Mouse (Mus musculus) ES-CJ7 (cell line): ENCODE data around the gene Ccnjl.

ENCODE experiments used
- DNase-seq: peaks from one replicate; pipeline ENCODE4 v3.0.0; 2011; ENCODE audit warnings: low read depth, low spot score

The Ccnjl gene

DNA sequence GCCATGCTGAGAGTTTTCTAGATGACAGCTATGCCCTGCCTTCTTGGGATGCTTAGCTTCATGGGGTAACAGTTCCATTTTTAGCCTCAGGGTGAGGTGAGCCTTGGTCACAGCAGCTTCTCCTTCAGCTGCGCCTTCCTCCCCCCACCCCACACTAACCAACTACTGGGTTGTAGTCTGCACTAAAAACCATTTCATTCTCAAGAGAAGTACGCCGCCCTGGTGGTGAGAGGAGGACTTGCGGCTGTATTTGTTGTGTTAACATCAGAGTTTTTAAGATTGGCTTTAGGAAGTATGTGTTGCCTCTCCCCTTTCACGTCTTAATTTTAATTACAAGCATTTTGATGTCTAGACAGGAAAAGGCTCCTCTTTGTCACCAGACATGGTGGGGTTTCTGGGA, 39.7 kb downstream of the Ccnjl start:
- peak; percentile 66 for DNase-seq

DNA sequence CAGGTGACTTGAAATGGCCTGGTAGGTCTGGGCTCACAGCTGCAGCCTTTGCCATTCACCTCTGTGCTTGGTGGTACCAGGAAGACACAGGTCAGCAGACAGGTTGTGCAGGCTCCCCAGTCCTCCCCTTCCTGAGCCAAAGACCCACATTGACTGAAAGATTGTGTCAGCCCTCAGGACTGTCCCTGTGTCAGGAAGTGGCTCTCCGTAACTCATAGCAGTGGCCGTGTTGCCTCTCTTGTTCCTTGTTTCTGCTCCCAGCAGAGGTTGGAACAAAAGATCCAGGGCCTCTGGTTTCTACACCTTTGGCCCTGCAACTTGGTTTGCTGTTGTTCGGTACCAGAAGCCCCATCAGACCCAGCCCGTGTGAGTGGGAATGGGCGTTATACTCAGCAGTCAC, 40.6 kb downstream of the Ccnjl start:
- no peak for DNase-seq

DNA sequence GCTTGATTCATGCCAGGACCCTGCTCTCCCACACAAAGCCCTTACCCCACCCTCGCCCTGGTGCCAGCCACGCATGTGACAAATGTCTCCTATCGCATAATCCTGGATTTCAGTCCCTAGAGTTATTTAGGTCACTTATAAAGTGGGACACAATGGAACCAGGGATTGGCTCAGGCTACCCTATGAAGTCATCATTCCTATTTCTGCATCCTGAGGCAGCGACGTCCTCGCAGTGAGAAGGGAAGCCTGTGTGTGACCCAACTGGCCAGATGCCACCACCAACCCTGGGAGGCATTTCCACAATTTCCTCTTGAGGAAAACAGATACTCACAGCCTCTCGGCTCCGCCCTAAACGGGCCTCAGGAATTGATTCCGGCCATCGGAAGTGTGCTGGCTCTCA, 41.0 kb downstream of the Ccnjl start:
- DNase-seq: no peak

GRCm38 (mm10) chr11:43575061-43575375, 46.4 kb downstream of the Ccnjl start:
- DNase-seq: no peak

DNA sequence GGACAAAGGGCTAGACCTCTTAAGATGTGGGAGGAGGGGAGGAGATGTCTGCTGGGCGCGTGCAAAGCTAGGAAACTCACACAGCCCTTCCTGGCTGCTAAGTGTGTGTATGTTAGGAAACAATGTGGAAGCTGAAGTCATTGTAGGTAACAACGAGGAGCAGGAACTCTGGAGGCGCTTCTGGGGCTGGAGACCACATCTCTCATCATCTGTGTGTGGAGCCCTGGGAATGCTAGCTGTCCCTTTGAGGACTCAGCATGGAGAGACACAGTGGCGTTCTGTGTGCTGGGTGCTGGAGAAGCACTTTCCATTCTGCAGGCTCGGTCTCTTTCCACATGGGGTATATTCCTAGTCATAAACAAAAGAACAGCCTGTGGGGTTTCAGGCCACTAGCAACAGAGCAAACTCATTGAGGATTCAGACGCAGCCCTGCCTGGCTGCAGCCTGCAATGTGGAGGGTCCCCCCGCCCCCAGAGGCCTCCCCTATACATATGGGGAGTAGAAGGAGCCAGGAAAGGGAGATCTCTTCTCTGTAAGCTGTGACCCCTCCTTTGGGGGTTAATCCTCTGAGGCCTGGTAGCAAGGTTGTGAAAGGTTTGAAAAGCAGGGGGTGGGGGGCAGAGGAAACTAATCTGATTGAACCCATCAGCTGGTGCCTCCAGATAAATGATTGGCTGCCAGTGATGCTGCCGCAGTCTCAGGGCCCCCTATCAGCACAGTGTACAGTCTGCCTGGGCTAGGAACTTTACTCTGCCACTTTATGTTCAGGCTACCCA, 47.0 kb downstream of the Ccnjl start:
- DNase-seq: no peak

DNA sequence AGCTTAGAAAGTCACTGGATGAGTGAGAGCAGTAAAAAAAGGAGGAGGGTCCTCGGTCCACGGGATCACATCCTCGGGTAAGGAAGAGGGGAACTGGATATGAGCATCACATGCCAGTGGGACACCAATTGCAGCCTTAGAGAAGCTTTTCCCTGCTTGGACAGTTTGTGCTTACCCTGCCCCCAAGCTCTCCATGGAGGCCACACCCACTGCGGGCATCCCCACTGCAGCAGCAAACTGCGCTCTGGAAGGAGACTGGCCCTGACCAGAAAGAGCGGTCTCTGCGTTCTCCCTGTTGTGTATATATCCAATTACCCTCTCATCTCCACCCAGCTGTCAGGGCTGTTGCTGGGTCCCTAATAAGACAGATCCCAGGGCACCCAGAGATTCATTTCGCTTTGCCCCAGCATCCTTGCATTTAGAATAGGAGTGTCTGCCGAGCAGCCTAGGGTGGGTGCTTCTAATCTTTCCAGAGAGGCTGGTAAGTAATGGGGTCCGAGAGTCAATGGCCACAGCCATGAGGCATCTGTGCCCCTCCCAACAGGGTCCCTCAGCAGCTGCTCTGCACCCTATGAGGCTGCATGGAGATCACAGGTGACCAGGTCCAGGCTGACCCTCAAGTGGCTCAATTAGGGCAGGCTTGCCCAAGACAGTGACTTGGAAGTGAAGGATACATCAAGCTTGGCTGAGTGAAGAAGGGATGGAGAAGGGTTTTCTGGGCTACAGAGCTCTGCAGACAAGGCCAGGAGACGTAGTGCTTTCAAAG, 49.3 kb downstream of the Ccnjl start:
- DNase-seq: peak; percentile 53

GRCm38 (mm10) chr11:43585211-43586005, 56.8 kb downstream of the Ccnjl start:
- peak; percentile 81 for DNase-seq

DNA sequence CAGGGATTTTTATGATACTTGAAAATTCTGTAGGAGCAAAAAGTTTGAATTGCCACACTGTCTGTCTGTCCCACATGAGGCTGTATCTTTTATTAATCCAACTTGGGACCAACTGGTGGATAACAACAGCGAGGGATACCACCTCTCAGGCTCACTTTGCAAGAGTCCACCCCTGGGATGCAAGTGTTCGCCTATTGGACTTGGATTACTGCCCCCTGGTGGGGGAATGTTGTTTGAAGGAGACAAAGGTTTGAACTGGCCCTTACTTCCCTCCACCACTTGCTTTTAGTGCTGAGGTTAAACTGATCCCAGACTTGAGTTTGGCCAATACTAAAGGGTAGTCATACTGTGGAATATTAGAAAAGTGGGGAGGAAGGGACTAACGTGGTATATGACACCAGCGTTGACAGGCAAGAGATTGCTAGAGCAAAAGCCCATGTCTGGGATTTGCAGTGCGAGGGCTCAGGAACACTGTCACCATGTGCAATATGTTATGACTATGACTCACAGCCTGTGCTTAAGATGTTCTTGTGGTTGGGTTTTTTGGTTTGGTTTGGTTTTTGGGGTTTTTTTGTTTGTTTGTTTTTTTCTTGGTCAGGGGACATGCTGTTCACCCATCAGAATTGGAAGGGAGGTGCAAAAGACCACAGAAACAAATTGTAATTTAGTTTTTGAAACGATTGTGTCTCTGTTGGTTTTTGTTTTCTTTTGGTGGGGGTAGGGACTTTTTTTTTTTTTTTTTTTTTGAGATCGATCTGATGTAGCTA, 57.9 kb downstream of the Ccnjl start, which contains the start of gene 4933415A04Rik:
TSS of gene 4933415A04Rik (plus strand) at position 717 of the 767 bp plus-strand sequence.
- DNase-seq: peak; percentile 93

- no peak for DNase-seq
These were observed 61.0 kb downstream of the Ccnjl start for GRCm38 (mm10) chr11:43589530-43590072.

DNA sequence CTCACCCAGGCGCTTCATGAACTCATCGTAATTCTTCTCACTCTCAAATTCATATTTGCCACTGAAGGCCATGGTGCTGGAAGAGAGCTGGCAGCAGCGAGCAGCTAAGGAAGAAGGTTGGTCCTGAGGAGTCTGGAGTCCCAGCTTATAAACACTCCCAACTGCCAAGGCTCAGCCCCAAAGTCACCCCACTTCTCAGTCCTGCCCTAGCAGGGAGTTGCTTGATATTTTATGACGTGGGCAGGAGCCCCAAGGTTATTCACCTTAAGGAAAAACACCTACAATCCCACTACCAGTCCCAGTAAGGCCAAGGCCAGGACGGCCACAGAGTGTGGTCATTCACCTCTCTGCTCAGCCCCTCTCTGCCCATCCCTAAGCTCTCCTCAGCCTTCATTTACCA, 72.9 kb downstream of the Ccnjl start, which contains the start of gene Fabp6:
TSS of gene Fabp6 (minus strand) at position 101 of the 400 bp plus-strand sequence.
- DNase-seq: no peak

GRCm38 (mm10) chr11:43604207-43604606, 75.6 kb downstream of the Ccnjl start:
- no peak for DNase-seq

DNA sequence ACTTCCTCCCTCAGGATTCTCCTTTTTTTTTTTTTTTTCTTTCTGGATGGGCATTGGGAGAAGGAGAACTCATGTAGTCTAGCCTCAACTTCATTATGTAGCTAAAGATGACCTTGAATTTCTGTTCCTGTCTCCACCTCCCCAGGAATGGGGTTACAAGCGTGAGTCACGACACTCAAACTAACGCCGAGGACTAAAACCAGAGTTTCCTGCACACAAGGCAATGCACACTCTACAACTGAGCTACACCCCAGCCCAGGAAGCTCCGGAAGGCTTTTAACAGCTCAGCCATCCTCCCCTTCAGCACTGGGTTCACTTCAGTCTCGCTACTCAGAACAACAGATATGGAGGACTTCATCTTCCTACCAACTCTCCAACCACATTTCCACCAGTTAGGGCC, 76.3 kb downstream of the Ccnjl start:
- DNase-seq: no peak

DNA sequence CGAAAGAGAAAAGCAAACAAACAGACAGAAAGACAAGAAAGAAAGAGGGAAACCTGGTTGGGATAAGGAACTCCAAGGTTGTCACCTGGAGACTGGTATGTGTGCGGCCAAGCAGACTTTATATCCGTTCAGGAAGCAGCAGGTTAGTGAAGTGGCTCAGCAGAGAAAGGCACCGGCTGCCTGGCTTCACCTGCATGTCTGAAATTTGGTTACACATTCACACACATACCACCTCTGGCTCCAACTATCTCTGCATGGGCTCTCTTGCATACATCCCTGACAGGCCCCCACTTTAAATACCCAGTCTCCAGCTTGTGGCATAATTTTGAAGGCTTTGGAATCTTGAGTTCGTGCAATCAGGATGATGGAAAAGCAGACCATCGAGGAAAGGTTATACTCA, 77.3 kb downstream of the Ccnjl start:
- DNase-seq: no peak

DNA sequence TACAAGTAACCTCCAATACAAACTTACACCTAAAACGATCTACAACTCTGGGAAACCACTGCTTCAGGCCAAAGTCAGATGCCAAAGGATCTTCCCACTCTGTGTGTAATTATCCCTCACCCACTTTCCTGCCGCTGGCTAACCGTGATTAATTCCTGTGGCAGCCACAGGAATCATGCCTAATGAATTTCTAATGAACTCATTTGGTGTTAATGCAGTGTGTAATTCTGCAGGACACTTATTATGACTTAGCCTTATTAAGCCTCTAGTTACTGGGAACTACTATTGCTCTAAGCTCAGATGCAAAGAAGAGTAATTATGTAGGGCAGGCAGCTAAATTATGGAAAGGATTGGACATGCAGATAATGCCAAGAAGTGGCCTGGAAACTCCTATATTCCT, 79.9 kb downstream of the Ccnjl start:
- no peak for DNase-seq

- DNase-seq: no peak
These were observed 81.5 kb downstream of the Ccnjl start for GRCm38 (mm10) chr11:43610006-43610661.

GRCm38 (mm10) chr11:43610662-43611033, 82.1 kb downstream of the Ccnjl start:
- DNase-seq: no peak

GRCm38 (mm10) chr11:43612834-43613488, 84.4 kb downstream of the Ccnjl start:
- DNase-seq: peak; percentile 88

DNA sequence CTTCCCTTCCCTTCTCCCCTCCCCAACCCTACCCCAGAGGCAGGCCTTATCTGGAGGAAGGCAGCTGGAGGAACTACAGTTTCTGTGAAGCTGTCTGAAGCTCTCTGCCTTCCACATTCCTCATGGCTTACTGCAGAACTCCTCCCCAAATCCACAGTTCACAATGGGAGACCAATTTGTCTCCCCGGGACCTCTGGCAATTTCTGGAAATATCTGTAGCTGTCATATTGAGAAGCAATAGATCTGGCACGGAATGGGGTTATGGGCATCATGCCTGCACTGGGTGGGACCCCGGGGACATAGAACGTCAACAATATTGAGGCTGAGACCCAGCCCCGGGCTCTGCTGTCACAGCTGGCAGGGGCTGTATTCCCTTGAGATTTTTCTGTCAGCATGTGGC, 89.3 kb downstream of the Ccnjl start:
- DNase-seq: no peak

DNA sequence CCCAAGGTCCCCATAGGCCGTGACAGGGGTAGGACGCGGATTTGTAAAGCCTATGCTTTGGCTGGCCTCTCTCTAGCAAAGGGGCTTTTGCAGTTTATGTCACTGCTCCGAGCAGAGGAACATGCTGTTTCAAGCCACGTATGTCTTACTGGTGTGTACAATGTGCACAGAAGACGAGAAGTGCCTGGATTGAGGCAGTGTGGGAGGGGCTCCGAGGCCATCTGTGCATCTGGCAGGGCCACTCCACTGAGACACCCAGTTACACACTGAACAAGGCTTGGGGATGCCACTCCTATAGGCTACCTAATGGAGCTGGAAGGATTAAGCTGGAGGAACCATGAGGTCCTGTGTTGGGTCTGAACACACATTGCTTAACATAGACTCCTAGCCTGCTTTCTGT, 89.8 kb downstream of the Ccnjl start:
- DNase-seq: no peak

DNA sequence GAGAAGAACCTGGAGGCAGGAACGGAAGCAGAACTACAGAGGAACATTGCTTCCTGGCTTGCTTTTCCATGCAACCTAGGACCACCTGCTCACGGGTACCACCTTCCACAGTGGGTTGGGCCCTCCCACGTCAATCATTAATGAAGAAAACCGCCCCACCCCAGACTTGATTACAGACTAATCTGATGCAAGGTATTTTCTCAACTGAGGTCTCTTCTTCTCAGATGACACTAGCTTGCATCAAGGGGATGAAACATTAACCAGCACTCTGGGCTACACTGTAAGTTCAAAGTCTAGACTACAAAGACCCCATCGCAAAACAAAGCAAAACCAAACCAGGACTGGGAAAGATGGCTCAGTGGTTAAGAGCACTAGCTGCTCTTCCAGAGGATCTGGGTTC, 93.2 kb downstream of the Ccnjl start:
- no peak for DNase-seq
